Mouse (Mus musculus) frontal cortex, adult (tissue): ENCODE results near the gene Trir.

Experiments used
- ATAC-seq: cut with Nextera tagmentation; 2 replicates; pipeline ENCODE4 v1.9.2; 2017; ENCODE audit warnings: mild to moderate bottlenecking, moderate library complexity, mixed read lengths; ENCODE audit not compliant: low TSS enrichment

The Trir gene

DNA sequence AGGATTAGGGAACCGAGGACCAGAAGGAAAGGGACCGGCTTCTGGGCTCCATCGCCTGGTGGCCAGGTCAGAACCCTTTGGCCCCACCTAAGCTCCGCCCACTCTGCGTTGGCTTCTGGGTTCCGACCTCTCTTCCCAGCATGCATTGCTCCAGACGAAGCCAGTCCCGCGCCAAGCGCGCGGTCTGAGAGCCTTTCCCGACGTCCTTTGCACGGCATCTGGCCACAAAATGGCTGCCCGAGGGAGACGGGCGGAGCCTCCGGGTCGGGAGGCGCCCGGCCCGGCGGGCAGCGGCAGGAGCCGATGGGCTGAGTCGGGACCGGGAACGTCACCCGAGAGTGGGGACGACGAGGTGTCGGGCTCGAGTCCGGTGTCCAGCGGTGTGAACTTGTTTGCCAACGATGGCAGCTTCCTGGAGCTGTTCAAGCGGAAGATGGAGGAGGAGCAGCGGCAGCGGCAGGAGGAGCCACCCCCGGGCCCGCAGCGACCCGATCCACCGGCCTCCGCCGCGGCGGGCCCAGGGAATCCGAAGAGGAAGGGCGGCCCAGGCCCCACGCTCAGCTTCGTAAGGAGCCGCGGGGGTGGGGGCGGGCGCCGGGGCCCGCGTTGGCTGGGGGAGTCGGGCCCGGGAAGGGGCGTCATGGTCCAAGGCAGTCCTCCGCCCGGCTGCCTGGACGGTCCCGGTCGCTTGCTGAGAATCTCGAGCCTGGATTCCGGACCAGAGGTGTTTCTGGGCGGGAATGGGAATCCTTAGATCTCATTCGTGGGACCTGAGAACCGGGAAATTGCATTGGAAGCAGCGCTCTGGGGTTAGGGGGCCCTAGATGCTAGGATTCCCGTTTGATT lies at the start of gene Trir:
Gene Trir (plus strand): TSS at position 154 of the 846 bp plus-strand sequence.
- ATAC-seq = peak; percentile 54

DNA sequence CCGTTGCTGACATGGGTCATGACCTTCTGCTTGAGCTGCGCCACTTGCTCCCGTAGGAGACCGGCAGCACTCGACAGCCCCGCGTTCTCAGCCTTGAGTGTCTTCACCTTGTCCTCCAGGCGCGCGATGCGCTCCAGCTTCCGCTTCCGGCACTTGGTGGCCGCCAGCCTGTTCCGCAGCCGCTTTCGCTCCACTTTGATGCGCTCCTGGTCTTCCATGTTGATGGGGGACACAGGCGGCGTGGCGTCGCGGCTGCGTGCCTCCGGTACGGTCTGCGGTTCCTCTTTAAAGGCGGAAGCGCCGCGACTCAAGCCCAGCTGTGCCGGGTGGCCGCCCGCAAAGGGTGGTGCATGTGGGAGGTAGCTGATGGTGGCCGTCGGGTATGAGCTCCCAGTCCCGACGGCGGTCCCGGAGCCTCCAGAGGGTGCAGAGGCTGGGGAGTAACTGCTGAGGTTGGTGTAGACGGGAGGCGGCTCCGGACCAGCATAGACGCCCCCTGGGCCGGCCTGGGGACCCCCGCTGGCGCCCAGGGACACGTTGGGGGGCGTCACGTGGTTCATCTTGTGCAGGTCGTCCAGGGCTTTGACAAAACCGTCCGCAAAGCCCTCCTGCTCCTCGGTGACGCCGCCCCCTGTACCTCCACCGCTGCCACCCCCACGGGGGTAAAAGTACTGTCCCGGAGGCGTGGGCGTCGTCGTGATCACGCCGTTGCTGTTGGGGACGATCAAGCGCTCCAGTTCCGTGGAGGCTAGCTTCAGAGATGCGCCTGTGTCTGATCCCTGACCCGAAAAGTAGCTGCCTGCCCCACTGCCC lies 49.0 kb upstream of the Trir start:
- no peak for ATAC-seq

DNA sequence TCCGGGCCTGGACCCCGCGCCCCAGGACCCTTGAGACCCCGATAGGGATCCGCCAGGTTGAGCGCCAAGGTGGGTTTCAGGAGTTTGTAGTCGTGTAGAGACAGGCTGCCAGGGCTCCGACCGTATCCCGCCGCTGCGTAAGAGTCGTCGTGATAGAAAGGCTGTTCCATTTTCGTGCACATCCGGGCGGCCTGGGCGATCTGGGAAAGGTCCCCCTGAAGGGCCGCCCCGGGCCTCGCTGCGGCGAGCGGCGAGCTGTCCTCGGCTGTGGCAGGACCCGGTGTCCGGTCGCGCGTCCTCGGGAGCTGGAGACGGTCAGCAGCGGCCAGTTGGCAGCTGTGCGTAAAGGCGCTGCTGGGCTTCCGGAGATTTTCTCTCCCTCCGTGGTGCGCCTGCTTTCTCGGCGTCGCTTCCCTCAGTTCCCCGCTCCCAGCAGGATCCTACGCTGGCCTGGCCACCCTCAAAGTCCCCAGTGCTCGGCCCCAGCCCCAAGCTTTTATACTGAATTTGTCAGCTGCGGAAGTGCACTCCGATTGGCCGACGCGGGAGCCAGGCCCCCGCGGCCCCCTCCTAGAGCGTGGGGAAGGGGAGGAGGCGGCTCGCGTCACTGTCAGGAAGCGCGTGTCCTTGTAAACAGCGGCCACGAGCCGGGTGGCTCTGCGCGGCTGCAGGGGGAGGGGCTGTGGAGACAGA lies 48.2 kb upstream of the Trir start, which contains the start of gene Junb:
Gene Junb (minus strand): TSS at position 471 of the 693 bp plus-strand sequence.
- peak; percentile 46 for ATAC-seq

DNA sequence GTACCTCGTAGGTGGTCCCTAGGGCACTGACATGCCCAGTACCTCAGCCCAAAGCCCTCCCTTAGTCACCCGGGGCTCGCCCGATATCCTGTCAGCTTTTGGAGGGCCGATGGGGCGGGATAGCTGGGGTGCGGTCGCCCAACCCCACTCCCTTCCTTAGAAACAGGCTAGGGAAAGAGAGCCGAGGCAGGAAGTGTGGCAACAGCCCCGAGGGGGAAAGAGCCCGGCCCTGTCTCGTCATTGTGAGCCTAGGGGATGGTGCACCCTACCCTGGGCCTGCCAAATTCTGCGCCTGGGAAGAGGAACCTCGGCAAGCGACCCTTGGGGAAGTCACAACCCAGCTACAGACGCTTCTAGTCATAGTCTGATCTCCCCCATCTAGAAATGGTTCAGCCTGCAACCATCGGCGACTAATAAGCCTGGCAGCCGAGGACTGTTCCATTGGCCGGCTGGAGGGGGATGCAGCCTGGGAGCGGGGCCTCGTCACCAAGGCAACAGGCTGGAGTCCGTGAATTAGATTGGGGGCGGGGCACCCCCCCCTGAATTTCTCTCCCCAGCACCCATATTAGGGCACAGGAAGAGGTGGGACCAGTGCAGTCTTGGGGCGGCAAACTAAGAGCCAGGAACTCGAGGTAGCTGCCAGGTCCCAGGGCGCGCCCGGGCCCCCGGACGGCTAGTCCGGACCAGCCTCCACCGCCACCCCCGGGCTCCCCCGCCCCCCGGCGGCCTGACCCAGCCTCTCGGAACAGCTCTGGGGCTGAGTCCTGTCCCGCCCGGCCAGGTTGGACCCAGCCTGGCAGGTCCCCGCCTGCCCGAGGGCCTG lies 46.8 kb upstream of the Trir start:
- ATAC-seq = peak; percentile 36

DNA sequence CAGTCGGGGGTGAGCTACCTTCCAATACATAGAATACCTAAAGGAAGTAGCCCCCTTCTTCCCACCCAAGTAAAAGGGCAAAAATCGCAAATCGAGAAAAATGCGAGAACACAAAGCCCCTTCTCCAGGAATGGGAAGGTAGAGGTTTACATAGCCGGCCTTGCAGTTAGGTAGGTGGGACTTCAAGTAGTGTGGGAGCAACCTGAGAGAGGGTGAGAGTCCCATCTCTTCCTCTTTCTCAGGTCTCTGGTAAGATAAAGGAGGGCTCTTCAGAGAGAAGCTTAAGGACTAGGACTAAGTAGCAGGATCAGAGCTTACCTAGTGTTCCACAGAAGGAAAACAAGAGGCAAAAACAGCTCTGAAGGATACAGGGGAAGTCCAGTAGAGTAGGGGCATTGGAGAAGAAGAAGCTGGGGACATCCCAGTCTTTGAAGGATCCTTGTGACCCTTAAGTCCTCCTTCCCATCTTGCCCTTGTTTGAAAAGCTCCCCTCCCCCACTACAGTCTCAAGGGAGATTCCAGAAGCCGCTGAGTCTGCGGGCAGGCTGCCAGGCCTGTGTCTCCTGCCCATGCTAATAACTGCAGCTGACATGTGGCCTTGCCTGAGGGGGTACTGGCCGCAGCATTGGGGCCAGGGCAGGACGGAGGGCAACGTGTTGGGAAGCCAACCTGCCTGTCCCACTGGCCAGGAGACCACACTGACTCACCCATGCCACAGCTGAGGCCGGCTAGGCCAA lies 45.8 kb upstream of the Trir start:
- ATAC-seq = no peak

DNA sequence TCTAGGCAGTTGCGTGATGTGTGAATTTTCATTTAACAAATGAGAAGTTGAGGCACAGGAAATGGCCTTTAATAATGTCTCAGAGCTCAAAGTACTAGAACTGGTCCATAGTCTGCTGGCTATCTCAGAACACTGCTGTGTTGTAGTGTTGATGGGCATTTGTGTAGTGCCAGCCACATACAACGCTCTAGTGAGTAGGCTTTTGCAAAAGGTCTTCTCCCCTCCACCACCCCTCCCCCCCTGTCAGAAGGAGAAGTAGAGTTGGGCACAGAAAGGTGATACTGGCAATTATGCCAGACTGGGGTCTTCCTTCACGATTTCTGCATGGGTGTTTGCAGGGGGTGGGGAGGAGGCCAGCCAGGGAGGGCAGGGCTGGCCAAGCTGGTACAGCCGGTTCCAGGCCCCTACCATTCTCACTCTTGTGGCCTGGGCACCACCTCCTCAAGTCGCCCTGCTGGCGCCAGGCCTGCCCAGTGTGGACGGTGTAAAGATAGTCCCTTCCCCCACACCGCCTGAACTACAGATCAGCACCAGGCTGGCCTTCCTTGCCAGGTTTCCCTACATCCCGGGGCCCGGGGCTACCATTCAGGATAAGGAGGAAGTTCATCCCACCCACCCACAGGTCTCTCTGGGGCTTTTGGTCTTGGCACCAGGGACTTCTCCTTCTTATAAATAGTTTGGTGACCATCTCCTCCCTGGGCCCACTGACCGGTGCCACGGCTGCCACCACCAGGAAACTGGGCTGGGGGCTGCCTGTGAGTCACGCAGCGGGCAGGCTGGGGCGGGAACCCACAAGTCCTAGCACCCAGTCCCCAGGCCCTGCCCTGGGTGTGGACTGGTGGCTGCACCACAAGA lies 44.8 kb upstream of the Trir start:
- no peak for ATAC-seq

DNA sequence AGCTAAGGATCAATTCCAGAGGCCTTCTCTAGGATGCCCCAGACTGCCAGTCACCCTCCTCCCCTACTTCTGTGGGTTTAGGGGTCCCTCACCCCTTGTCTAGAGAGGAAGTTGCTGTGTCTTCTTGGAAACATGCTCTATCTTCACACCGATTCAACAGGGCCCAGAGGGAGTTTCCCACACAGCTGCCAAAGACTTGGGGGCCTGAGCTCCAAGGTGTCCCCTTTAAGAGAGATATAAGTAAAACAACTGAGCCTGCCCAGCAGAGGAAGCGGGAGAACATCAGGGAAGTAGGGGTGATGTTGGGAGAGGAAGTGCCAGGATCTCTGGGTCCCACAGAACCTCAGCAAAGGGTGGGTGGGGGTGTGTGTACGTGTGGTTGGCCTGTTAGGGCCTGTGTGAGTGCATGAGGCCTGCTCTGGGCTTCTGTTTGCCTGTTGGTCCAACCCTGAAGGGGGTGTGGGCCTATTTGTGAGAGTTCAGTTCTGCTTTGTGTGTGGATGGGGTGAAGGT lies 44.1 kb upstream of the Trir start:
- ATAC-seq = no peak

DNA sequence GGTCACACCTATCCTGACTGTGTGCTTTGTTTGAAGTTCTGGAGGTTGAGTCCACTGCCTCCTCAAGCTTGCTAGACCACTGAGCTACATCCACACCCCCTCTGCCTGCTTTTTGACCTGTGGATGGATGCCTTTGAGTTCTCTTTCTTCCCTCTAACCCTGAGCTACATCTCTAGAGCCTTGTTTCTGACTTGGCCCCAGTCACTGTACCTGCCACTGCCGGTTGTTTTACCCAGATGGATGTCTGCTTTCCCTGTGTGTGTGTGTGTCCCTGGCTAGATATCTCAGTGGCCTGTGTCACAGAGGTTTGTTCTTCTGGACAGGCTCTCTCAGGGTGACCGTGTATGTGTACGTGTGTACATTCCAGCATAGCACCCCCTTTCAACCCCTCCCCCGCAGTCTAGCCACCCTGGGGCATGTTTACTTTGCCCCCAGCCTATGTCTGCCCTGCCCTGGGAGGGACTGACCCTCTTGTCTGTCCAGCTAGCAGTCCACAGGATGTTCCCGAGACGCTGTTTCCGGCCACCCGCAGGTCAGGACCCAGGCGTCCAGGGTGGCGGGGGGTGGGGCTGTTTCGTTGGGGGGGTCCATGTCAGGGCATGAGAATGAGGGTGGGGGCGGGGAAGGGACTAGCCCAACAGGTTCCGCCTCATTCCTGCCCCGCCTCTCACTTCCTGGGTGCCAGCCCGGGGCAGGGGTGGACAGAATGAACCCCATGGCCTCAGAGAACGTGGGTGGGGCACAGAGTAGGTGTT lies 42.2 kb upstream of the Trir start:
- no peak for ATAC-seq

DNA sequence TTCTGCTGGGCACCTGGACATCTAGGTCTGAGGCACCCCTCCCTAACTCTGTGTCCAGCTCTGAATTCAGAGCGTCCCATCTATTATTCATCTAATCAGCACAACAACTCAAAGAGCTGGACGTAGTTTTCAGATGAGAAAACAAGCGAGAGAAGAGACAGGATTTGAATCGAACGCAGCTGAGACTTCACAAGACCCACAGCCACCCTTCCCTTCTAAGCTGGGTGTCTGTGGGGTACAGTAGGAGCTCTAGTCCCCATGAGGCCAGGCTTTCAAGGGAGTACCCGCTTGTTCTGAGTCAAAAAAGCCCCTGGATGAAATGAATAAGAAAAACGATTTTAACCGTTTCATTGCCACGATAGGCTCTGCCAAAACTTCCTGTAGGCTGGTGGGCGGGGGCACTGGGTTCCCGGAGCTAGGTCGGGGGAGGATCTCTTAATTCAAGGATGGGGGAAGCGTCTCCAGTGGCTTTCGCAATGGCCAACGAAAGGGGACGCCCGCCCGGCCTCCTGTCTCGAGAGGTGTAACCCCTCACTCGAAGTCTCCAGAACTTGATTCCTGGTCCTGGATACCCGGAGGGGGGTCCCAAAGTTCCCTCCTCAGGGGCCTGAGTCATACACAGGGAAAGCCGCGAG lies 41.5 kb upstream of the Trir start:
- peak; percentile 0; the same call in 1 of the 2 replicates for ATAC-seq

DNA sequence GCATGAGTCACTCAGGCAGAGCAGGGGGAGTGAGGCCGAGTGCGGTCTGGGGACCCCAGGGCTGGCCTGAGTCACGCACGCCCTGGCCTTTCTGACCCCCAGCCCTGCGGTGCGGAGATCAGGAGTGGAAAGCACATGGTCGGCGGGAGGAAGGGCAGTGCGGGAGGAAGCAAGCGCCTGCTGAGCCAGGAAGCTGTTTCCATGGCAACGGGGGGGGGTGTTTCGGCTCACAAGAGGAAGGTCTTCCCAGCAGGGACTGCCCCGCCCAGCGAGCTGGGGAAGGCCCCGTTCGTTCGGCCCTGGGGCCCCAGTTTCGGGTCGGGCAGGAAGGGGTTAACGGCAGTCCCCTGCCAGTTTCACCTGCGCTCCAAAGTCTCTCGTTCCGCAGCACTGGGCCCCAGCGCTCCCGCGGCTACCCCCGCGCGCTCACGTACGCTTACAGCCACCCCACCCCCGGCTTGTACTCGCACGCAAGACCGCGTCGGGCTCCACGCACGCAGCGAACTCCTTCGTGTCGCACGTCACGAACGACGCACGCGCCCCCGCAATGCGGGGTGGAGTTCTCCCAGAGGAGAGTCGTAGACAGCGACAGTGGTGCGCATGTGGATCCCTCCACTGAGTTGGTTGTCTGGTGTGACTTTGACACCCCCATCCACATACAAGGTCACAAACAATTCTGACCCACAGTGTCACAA lies 40.8 kb upstream of the Trir start:
- ATAC-seq = peak; percentile 72

DNA sequence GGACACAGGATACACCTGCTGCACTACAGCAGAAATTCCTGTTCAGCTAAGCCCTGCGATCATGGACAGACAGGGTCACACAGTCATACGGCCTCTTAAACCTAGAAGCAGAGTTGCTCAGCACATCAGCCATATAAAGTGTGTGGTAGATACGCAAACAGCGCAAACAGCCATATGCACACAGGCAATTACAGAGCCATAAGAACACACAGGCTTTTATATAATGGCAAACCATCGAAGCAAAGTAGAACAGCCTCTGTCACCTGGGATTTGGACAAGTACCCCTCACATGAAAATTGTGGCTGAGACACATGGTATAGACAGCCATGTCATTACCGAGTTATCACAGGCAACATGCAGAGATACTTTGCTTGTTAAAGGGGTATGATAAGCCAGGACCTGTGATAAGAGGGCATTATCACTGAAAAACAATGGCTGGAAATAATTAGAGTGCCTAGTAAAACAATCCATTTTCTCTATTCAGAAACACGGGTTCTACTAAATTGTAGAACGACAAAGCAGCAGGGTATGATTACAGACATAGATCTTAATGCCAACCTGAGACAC lies 40.2 kb upstream of the Trir start:
- 0 out of 2 replicates have a peak, but pooled peaks have one; percentile 1 for ATAC-seq

DNA sequence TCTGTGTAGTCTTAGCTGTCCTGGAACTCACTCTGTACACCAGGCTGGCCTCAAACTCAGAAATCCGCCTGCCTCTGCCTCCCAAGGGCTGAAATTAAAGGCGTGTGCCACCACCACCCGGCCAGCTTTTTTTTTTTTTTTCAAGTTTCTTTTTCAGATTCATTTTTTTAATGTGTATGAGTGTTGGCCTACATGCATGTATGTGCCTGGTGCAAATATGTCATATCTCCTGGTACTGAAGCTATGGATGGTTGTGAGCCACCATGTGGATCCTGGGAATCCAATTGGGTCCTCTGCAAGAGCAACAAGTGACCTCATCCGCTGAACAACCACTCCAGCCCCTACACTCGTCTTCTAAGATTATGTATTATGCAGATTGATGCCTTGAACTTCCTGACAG lies 39.2 kb upstream of the Trir start:
- ATAC-seq = no peak

DNA sequence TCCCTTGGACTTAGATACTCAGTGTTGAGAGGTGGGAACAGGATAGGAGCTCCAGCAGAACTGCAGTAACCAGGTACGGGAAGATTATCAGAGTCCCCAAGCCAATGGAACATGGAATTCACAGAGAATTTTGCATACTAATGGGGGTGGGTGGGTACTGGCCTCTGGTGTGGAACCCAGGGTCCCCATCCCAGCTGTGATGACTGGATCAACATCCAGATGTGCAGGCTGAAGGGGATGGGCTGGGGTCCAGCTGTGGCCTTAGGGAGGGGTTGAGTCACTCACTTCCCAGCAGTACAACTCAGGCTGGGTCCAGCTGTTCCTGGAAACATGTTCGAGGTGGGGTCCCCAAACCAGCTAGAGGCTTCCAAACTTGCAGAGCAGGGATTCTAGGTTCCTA lies 38.7 kb upstream of the Trir start:
- no peak for ATAC-seq

DNA sequence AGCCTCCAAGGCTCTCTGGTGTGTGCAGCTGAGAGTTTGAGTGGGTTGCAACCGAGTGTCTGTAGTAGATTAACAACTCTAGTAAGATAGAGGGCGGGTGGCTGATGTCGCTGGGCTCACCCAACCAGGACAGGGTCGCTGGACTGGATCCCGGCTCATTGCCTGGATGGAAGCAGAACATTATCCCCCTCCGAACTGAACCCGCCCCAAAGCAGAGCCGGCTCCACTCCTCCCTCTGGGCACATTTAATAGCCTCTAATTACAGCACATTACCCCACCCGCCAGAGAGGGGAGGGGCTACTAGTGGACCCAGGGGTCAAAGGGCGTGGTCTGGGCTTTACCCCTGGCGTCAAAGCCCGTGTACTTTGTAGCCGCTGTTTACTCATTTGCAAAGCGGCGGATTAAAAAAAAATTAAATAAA lies 37.3 kb upstream of the Trir start:
- no peak for ATAC-seq

DNA sequence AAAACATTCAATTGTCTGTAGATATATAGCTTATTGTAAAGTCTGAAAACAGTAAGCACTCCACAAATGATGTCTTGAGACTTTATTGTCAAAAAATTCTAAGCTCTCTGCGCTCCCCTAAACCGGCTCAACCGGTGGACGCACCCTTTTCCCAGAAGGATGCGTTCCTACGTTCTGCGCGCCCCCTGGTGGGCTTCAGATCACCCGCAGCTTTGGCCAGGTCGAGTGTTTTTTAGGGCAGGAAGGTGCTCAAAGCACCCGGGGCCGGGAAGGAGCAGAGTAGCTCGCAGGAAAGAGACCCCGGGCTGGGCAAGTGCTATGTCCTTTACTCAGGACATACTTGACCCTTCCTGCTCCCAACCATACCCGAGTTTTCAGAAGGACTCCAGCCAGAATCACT lies 36.8 kb upstream of the Trir start:
- peak; percentile 18; the same call in 1 of the 2 replicates for ATAC-seq

DNA sequence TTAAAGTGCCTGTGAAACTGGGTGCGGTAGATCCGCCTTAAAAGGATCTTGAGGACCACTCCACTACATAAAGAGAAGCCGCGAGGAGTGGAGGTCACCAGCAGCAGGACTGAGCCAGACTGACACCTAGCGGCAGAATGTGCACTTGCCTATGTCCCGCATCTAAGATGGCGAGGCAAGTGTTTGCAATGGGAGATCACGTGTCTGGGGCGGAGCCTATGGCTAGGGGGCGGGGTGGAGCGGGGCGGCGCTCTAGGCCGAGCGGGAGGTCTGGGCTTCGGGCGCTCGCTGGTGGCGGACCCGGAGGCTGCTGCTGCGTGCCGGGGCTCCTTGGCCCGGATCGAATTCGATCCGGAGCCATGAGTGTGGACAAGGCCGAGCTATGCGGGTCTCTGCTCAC lies 36.3 kb upstream of the Trir start, which contains the start of gene Hook2:
Gene Hook2 (plus strand): TSS at position 255 of the 400 bp plus-strand sequence.
- peak; percentile 67 for ATAC-seq

DNA sequence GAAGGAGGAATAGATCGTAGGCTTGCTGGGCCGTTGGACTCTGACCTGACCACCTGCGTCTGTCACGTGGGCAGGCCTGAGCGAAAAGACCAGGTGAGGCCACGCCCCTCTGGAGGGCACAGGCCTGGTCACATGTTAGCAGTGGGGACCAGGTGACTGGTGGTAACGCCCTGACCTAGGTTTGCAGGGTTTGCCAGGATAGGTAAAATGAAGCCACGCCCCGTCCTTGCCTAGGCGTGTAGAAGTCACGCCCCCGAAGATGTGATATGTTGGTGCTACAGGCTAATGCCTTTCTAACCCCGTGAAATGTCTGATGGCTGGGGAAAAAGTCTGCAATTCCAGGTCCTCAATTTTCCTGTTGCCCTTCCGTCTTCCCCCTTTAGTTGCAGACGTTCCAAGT lies 35.8 kb upstream of the Trir start:
- no peak for ATAC-seq
